Comparison of ENCODE assay signal across 9 mouse cellular contexts in the genomic region with DNA sequence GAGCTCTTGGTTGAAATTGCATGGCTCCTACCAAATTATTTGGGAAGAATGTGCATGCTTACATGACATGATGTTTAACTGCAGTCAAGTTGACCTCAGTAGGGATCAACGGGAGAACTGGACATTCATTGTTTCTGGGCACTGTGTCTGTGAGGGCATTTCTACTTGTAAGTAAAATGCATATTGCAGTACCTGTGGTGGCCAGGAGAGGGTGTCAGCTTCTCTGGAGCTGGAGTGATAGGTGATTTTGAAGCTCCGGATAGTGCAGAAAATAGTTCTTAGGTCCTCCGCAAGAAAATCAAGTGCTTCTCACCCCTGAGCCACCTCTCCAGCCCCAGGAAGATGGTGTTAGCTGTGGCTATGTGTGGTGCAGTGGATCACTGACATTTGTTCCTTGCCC.
DNase-seq lines count a peak whose midpoint lies in the region; ATAC-seq and TF ChIP-seq lines count a peak whose summit lies in the region.
"Had no signal": no experiment of that assay in that cellular context is flagged by ENCODE, and none has a peak within 500 bp of the region (broad histone marks: within the 10 kb centered on the region; RNA-seq: fewer than 3 reads in every experiment).

No protein-coding gene starts in this region.

- H3K9ac ChIP-seq in forebrain, embryonic 11.5 days (ENCODE audit: low read length), result no peak overlapping the region
- H3K9ac ChIP-seq in forebrain, embryonic 15.5 days (replicated peaks), result no peak overlapping the region
- H3K9ac ChIP-seq in midbrain, embryonic 11.5 days (ENCODE audit: low read length), result no peak overlapping the region
- no peak overlapping the region for H3K9ac ChIP-seq in midbrain, embryonic 16.5 days (ENCODE audit: low read depth, low read length)
- H3K9ac ChIP-seq: hindbrain, embryonic 15.5 days had no signal

- no peak for ATAC-seq in forebrain, embryonic 11.5 days (replicated peaks; ENCODE audit: low FRiP score)
- ATAC-seq in forebrain, embryonic 15.5 days (replicated peaks), result no peak
- ATAC-seq in midbrain, embryonic 11.5 days (ENCODE audit: low FRiP score), result no peak
- ATAC-seq in midbrain, embryonic 16.5 days, result no peak

- no peaks in the 10 kb centered on the region for H3K4me1 ChIP-seq in forebrain, embryonic 11.5 days (replicated peaks; ENCODE audit: control insufficient read depth, insufficient read depth, low read length)
- H3K4me1 ChIP-seq in forebrain, embryonic 15.5 days, result 0 out of 2 replicates have a peak, but pooled peaks cover 6% of the 10 kb centered on the region
- no peaks in the 10 kb centered on the region for H3K4me1 ChIP-seq in midbrain, embryonic 11.5 days (ENCODE audit: control insufficient read depth, insufficient read depth, low read length)
- no peaks in the 10 kb centered on the region for H3K4me1 ChIP-seq in midbrain, embryonic 16.5 days (ENCODE audit: control insufficient read depth, insufficient read depth, low read length)
- H3K4me1 ChIP-seq: hindbrain, embryonic 15.5 days had no signal

- peak; percentile 80 for TF ChIP-seq CTCF in left cerebral cortex, adult 2 months (IDR thresholded peaks at IDR 0.05)

- no peaks in the 10 kb centered on the region for H3K27me3 ChIP-seq in forebrain, embryonic 11.5 days (ENCODE audit: control insufficient read depth, insufficient read depth, low read length)
- no peaks in the 10 kb centered on the region for H3K27me3 ChIP-seq in forebrain, embryonic 15.5 days
- H3K27me3 ChIP-seq in midbrain, embryonic 11.5 days (ENCODE audit: control insufficient read depth, insufficient read depth, low read length), result no peaks in the 10 kb centered on the region
- no peaks in the 10 kb centered on the region for H3K27me3 ChIP-seq in midbrain, embryonic 16.5 days (ENCODE audit: control insufficient read depth, insufficient read depth, low read depth, low read length)
- H3K27me3 ChIP-seq: hindbrain, embryonic 15.5 days had no signal

- DNase-seq in forebrain, embryonic 11.5 days (ENCODE audit: low spot score), result peak; percentile 75
- DNase-seq in midbrain, embryonic 11.5 days (ENCODE audit: low spot score, missing footprints), result peak; percentile 91
- peak; percentile 74 for DNase-seq in embryo, embryonic 10.5 days (ENCODE audit: low spot score)
- peak; percentile 40 to 47 for DNase-seq in left cerebral cortex, adult 2 months (ENCODE audit: extremely low spot score in 1 of 2, low spot score in 2 of 2)
- DNase-seq in testis, postnatal 14 days (ENCODE audit: low spot score), result peak; percentile 20
- no peak for DNase-seq in heart, adult 8-10 months (ENCODE audit: low spot score)

- H3K4me3 ChIP-seq in forebrain, embryonic 11.5 days (ENCODE audit: low read depth, low read length), result no peak overlapping the region
- no peak overlapping the region for H3K4me3 ChIP-seq in forebrain, embryonic 15.5 days
- no peak overlapping the region for H3K4me3 ChIP-seq in midbrain, embryonic 11.5 days (ENCODE audit: low read depth, low read length)
- no peak overlapping the region for H3K4me3 ChIP-seq in midbrain, embryonic 16.5 days (ENCODE audit: low read depth, low read length)
- H3K4me3 ChIP-seq in left cerebral cortex, adult 2 months, result no peak overlapping the region
- H3K4me3 ChIP-seq: hindbrain, embryonic 15.5 days had no signal

- no peaks in the 10 kb centered on the region for H3K36me3 ChIP-seq in forebrain, embryonic 11.5 days (ENCODE audit: control insufficient read depth, insufficient read depth, low read length)
- H3K36me3 ChIP-seq in forebrain, embryonic 15.5 days, result no peaks in the 10 kb centered on the region
- no peaks in the 10 kb centered on the region for H3K36me3 ChIP-seq in midbrain, embryonic 11.5 days (ENCODE audit: control insufficient read depth, insufficient read depth, low read length)
- no peaks in the 10 kb centered on the region for H3K36me3 ChIP-seq in midbrain, embryonic 16.5 days (ENCODE audit: control insufficient read depth, insufficient read depth, low read length)
- H3K36me3 ChIP-seq: hindbrain, embryonic 15.5 days had no signal

- no peak overlapping the region for H3K27ac ChIP-seq in forebrain, embryonic 11.5 days (ENCODE audit: low read depth, low read length)
- no peak overlapping the region for H3K27ac ChIP-seq in forebrain, embryonic 15.5 days (replicated peaks)
- H3K27ac ChIP-seq in midbrain, embryonic 11.5 days (ENCODE audit: low read depth, low read length), result no peak overlapping the region
- no peak overlapping the region for H3K27ac ChIP-seq in midbrain, embryonic 16.5 days (ENCODE audit: low read length)
- no peak overlapping the region for H3K27ac ChIP-seq in left cerebral cortex, adult 2 months
- H3K27ac ChIP-seq: hindbrain, embryonic 15.5 days had no signal

- WGBS in forebrain, embryonic 11.5 days, result 56% methylated on average over 3 of the region's 3 CpGs
- 54% methylated on average over 3 of the region's 3 CpGs for WGBS in forebrain, embryonic 15.5 days
- WGBS in midbrain, embryonic 11.5 days, result 54% methylated on average over 3 of the region's 3 CpGs
- 65% methylated on average over 3 of the region's 3 CpGs for WGBS in midbrain, embryonic 16.5 days

- no peaks in the 10 kb centered on the region for H3K9me3 ChIP-seq in forebrain, embryonic 11.5 days (ENCODE audit: control insufficient read depth, low read length)
- H3K9me3 ChIP-seq in forebrain, embryonic 15.5 days, result no peaks in the 10 kb centered on the region
- H3K9me3 ChIP-seq in midbrain, embryonic 11.5 days (ENCODE audit: control insufficient read depth, low read length), result no peaks in the 10 kb centered on the region
- no peaks in the 10 kb centered on the region for H3K9me3 ChIP-seq in midbrain, embryonic 16.5 days (replicated peaks; ENCODE audit: control insufficient read depth, low read length, poor library complexity, severe bottlenecking)
- H3K9me3 ChIP-seq: hindbrain, embryonic 15.5 days had no signal

- H3K4me2 ChIP-seq in forebrain, embryonic 11.5 days (ENCODE audit: low read depth, low read length, severe bottlenecking), result no peak overlapping the region
- H3K4me2 ChIP-seq in forebrain, embryonic 15.5 days (replicated peaks), result no peak overlapping the region
- no peak overlapping the region for H3K4me2 ChIP-seq in midbrain, embryonic 11.5 days
- H3K4me2 ChIP-seq in midbrain, embryonic 16.5 days (ENCODE audit: low read length), result no peak overlapping the region
- H3K4me2 ChIP-seq: hindbrain, embryonic 15.5 days had no signal

- intact Hi-C loops in left cerebral cortex, adult 2 months (cut with DNase I), result loop anchor here (5.0 kb wide), 2 partner anchors 306 to 314 kb away; no protein-coding TSS in a partner anchor
